Mouse (Mus musculus) liver, embryonic 14.5 days (tissue): ENCODE data around the gene Smpd1.

Source experiments
- CTCF ChIP-seq: IDR thresholded peaks from 2 replicates; pipeline ENCODE4 v1.5.1; 2016; ENCODE audit warnings: antibody characterized with exemption, low read depth, control low read depth
- EP300 ChIP-seq: IDR thresholded peaks from 2 replicates; pipeline ENCODE4 v1.6.1; 2016; ENCODE audit warnings: antibody characterized with exemption, low read depth

DNA sequence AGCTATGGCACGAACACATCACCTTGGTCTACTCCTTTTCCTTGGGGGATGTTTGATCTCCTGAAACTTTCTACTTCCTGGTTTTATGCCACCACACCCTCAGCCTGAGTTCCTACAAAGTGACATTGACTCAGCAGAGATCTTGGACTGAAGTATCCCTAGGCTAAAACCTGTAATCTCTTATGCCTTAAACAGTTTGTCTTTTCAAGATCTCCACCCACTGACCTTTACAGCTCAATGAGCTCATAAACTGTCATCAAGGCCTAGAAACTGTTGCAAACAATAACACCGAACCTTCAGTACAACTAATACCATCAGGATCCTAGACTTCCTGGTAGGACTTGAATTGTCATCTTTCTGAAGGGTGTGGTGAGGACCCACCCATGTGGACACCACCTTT, 29.9 kb upstream of the Smpd1 start:
- TF ChIP-seq CTCF (no peak), EP300 (no peak)
